Mouse (Mus musculus): ENCODE results near the gene Zfyve27. TPM values are rescaled to one million over a fixed set of nuclear protein-coding genes. Genes with fewer than 3 reads are reported as not detected.

Zfyve27 gene
- total RNA-seq, 2 experiments from 2014 or later: 11.9 to 14.4 TPM

DNA sequence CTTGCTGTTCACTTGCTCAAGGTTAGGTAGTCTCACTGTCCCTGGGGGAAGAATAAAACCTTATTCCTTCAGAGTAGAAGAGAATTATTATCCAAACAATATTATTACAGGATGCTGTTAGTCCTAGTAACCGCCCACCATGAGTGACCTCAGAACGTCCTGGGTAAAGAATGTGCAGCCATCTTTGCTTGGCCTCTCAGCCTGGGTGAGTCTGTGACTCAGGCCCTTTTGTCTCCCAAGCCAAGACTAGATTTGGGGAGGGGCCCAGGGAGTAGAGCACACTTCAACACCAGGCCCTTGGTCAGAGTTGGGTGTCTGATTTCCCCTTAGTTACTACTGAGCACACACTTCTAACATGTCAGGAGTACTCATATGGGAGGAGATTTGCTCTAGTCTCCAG lies 50.9 kb downstream of the Zfyve27 start:
- DNase-seq: no peak
- intact Hi-C loops (cut with DNase I; ENCODE audit: low total_unique reads): no loop called here

- intact Hi-C loops (cut with DNase I; ENCODE audit: low total_unique reads): no loop called here
- no peak for DNase-seq
Observed at GRCm38 (mm10) chr19:42216699-42217373, 53.1 kb downstream of the Zfyve27 start.

DNA sequence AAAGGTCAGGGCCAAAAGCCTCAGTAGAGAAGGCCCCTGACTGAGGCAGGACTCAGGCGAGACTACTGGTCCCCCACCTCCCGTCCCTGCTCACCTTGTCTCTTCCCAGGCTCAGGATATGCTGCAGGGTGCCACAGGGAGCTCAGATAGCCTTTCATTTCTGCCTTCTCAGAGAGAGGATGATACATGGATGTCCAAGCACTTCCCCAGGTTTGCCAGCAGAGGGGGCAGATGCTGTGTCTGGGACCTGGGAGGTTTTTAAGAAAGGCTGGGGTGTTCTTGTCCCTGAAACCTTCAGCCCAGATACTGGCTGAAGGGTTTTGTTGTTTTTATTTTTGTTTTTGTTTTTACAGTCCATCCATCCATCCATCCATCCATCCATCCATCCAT lies 53.6 kb downstream of the Zfyve27 start:
- intact Hi-C loops (cut with DNase I; ENCODE audit: low total_unique reads): no loop called here
- DNase-seq: no peak

DNA sequence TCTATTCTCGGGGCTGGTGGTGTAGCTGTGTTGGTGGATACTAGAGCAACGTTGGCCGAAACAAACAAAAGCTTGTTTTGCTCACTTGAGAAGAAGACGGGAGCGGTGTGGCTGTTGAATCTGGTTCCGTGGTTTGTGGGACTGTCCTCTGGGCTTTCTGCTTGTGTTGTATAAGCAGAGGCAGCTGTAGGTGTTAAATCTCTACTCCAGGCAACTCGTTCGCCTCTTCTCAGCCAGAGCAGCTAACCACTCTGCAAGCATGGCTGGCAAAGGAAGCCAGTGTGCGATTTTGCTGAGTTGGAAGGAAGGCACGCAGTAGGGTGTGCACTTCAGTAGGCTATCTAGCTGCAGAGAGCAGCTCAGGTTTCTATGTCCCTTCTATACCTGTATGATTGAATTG lies 62.7 kb downstream of the Zfyve27 start:
- intact Hi-C loops (cut with DNase I; ENCODE audit: low total_unique reads): no loop called here
- no peak for DNase-seq

DNA sequence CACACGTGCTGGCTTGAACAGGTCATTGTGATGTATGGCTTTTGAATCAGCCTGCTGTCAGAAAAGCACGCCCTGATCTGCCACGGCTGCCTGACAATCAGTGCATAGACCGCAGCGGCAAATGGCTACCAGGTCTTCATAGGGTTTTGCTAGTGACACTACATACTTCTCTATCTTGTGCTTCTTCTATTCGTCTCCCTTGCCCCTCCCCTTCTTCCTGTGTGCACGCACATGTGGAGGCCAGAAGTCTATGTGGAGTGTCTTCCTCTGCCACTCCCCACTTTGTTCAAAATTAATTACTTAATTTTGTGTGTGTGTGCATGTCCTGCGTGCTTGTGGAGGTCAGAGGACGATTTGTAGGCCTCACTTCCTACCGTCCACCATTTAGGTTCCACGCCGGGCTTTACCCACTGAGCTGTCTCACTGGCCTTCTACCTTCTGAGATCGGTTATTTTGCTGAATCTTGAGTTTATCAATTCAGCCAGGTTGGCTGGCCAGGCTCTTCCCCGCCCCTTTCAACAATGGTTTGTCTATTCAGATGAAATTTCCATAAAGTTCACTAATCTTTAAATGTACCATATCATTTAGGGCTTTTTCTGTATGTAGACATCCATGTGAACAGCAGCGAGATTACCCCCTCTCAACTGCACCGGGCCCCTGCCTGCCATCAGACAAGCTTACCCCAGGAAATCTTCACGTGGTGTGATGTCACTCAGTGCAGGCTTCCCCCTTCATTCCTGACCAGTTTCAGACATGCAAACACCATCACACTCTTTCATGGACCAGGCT lies 65.9 kb downstream of the Zfyve27 start:
- intact Hi-C loops (cut with DNase I; ENCODE audit: low total_unique reads): no loop called here
- no peak for DNase-seq

GRCm38 (mm10) chr19:42230288-42230568 lies 66.5 kb downstream of the Zfyve27 start:
- no peak for DNase-seq
- intact Hi-C loops (cut with DNase I; ENCODE audit: low total_unique reads): no loop called here

DNA sequence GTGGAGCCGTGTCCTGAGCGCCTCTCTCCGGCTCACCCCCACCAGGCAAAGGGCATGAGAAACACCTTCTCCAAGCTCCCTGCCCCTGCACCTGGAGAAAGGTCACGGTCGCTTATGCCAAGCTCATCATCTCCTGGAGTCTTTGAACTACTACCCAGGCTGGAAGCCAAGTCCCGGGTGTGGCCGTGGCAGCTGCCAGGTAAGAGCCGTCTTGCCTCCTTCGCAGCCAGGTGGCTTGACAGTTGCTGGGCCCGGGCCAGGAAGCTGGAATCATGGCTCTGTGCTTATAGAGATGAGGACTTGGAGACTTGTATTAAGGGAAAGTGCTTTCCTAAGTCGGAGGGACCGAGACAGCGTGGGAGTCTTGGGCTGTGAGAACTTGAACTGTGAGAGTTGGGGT lies 67.2 kb downstream of the Zfyve27 start:
- peak; percentile 12 for DNase-seq
- intact Hi-C loops (cut with DNase I; ENCODE audit: low total_unique reads): no loop called here

- intact Hi-C loops (cut with DNase I; ENCODE audit: low total_unique reads): no loop called here
Observed at GRCm38 (mm10) chr19:42237602-42238340, 74.0 kb downstream of the Zfyve27 start.

DNA sequence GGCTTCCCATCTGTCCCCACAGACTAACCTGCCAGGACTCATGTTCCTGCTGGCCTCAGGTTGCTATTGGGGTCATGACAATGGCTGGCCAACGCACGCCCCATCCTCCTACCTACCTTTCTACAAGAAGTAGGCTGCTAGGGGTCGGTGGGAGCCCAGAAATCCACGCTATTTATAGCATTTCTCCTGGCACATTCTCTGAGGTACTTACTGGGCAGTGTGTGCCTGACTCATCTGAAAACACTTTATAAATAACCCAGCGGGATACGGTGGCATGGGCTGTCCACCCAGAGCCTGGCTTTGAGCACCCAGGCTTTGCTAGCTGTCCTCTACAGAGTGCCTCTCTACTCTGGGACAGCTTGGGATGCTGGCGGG lies 74.6 kb downstream of the Zfyve27 start:
- DNase-seq: peak; percentile 21
- intact Hi-C loops (cut with DNase I; ENCODE audit: low total_unique reads): no loop called here

More at GRCm38 (mm10) chr19:42237602-42238340, 74.0 kb downstream of the Zfyve27 start:
- peak; percentile 42 for DNase-seq

GRCm38 (mm10) chr19:42240881-42241280 lies 77.1 kb downstream of the Zfyve27 start:
- peak; percentile 14 for DNase-seq
- intact Hi-C loops (cut with DNase I; ENCODE audit: low total_unique reads): no loop called here

- intact Hi-C loops (cut with DNase I; ENCODE audit: low total_unique reads): no loop called here
- no peak for DNase-seq
Observed at GRCm38 (mm10) chr19:42243401-42243800, 79.7 kb downstream of the Zfyve27 start.

Other genes with a start within 250 kb of the Zfyve27 start
- gene Exosc1, start 230.5 kb upstream of the Zfyve27 start, total RNA-seq (2021): 10 to 100 TPM; 12.0 to 16.8 TPM
- gene Zdhhc16, start 230.5 kb upstream of the Zfyve27 start, total RNA-seq (2021): 10 to 100 TPM; 18.0 to 21.3 TPM
- 1 to 10 TPM; 8.0 to 9.1 TPM for gene Mms19, start 182.8 kb upstream of the Zfyve27 start, total RNA-seq (2021)
- gene Ubtd1, start 182.2 kb upstream of the Zfyve27 start, total RNA-seq (2021): 10 to 100 TPM; 14.8 to 17.4 TPM
- gene Ankrd2, start 128.0 kb upstream of the Zfyve27 start, total RNA-seq (2021): 100 to 1,000 TPM; 113 to 188 TPM
- gene Hoga1, start 118.3 kb upstream of the Zfyve27 start, total RNA-seq (2021): 1 to 10 TPM; 3.3 to 4.3 TPM
- under 1 TPM; 0.25 to 0.42 TPM for gene 4933411K16Rik, start 111.7 kb upstream of the Zfyve27 start, total RNA-seq (2021)
- 1 to 10 TPM; 1.7 to 1.9 TPM for gene Morn4, start 77.6 kb upstream of the Zfyve27 start, total RNA-seq (2021)
- 10 to 100 TPM; 14.0 to 14.7 TPM for gene Pi4k2a, start 73.5 kb upstream of the Zfyve27 start, total RNA-seq (2021)
- 10 to 100 TPM; 10.5 to 11.0 TPM for gene Avpi1, start 34.9 kb upstream of the Zfyve27 start, total RNA-seq (2021)
- gene Marveld1, start 16.6 kb upstream of the Zfyve27 start, total RNA-seq (2021): 10 to 100 TPM; 11.4 to 13.9 TPM
- gene Sfrp5, start 38.3 kb downstream of the Zfyve27 start, total RNA-seq (2021): 1 to 10 TPM; 4.2 to 8.9 TPM
- gene Golga7b, start 83.6 kb downstream of the Zfyve27 start, total RNA-seq (2021): 1 to 10 TPM; 3.1 to 4.8 TPM